Mouse (Mus musculus) liver, adult 2 months (tissue): ENCODE measurements around the gene Bag6.

Experiments used
- CTCF ChIP-seq: fragments of 200-500 bp; IDR thresholded peaks from 2 replicates; pipeline ENCODE4 v1.5.1; 2011; ENCODE audit warnings: low read depth, low read length, control low read depth
- POLR2A ChIP-seq: fragments of 200-500 bp; IDR thresholded peaks from 2 replicates; pipeline ENCODE4 v1.6.1; 2011; ENCODE audit warnings: low read length, control low read depth; ENCODE audit not compliant: insufficient read depth; ENCODE audit errors: extremely low read depth

GRCm38 (mm10) chr17:35147348-35147747 lies 12.4 kb downstream of the Bag6 start:
- TF ChIP-seq POLR2A (no peak), CTCF (no peak)
